Mouse (Mus musculus) olfactory bulb, adult 2 months (tissue): Measurements from ENCODE around the gene Kirrel2.
"Not testable (repeated sequence)": the region's sequence is repeated elsewhere in the genome, so short reads cannot be mapped to it uniquely, and the experiment has no call there.

Source experiments
- CTCF ChIP-seq: fragments of 200-500 bp; IDR thresholded peaks from 2 replicates; pipeline ENCODE4 v1.5.1; 2012; ENCODE audit warnings: low read depth, mild to moderate bottlenecking, low read length, moderate library complexity; ENCODE audit not compliant: insufficient read depth
- POLR2A ChIP-seq: fragments of 200-500 bp; IDR thresholded peaks from 2 replicates; pipeline ENCODE4 v1.6.1; 2012; ENCODE audit warnings: mild to moderate bottlenecking, low read depth, low read length, moderate library complexity; ENCODE audit not compliant: insufficient read depth

- TF ChIP-seq POLR2A, CTCF: not testable (repeated sequence)
Measured at GRCm38 (mm10) chr7:30476136-30476535, 18.6 kb upstream of the Kirrel2 start.
